Mouse (Mus musculus) liver, postnatal 0 days (tissue): Measurements from ENCODE around the gene Cryl1.

Experiments
- CTCF ChIP-seq: sonication (generic); IDR thresholded peaks from 2 replicates; pipeline ENCODE4 v1.5.1; 2016; ENCODE audit warnings: antibody characterized with exemption, low read depth
- EP300 ChIP-seq: IDR thresholded peaks from 2 replicates; pipeline ENCODE4 v1.6.1; 2016; ENCODE audit warnings: antibody characterized with exemption, low read depth, mild to moderate bottlenecking

- peak; percentile 25 for TF ChIP-seq CTCF
- no peak for TF ChIP-seq EP300
Measured at GRCm38 (mm10) chr14:57346135-57346534, 52.2 kb downstream of the Cryl1 start.
